Mouse (Mus musculus) neural tube, embryonic 15.5 days (tissue): Measurements from ENCODE around the gene Iqgap2. TPM values are rescaled to one million over a fixed set of nuclear protein-coding genes. Genes with fewer than 3 reads are reported as not detected.

Experiments
- ATAC-seq: fragments of 200-750 bp; cut with Nextera tagmentation; 2 replicates; pipeline ENCODE4 v1.8.0; 2017; ENCODE audit warnings: mild to moderate bottlenecking, moderate TSS enrichment, moderate library complexity; ENCODE audit not compliant: low FRiP score
- H3K27ac ChIP-seq: fragments of 300-500 bp; sonication (generic); replicated peaks from 2 replicates; pipeline ENCODE4 v1.5.1; 2015; ENCODE audit warnings: mild to moderate bottlenecking, inconsistent platforms
- H3K27me3 ChIP-seq: fragments of 300-500 bp; sonication (generic); replicated peaks from 2 replicates; pipeline ENCODE4 v1.6.1; 2015; ENCODE audit warnings: inconsistent platforms
- H3K36me3 ChIP-seq: fragments of 300-500 bp; sonication (generic); 2 replicates; pipeline ENCODE4 v1.6.1; 2015; ENCODE audit warnings: inconsistent platforms
- H3K4me1 ChIP-seq: fragments of 300-500 bp; sonication (generic); 2 replicates; pipeline ENCODE4 v1.6.1; 2015; ENCODE audit warnings: inconsistent platforms
- H3K4me2 ChIP-seq: fragments of 300-500 bp; sonication (generic); 2 replicates; pipeline ENCODE4 v1.6.1; 2015; ENCODE audit warnings: inconsistent platforms, mild to moderate bottlenecking, moderate library complexity
- H3K4me3 ChIP-seq: fragments of 300-500 bp; sonication (generic); replicated peaks from 2 replicates; pipeline ENCODE4 v1.5.1; 2015; ENCODE audit warnings: mild to moderate bottlenecking, inconsistent platforms
- H3K9ac ChIP-seq: fragments of 300-500 bp; sonication (generic); replicated peaks from 2 replicates; pipeline ENCODE4 v1.6.1; 2015; ENCODE audit warnings: mild to moderate bottlenecking, inconsistent platforms
- H3K9me3 ChIP-seq: fragments of 300-500 bp; sonication (generic); replicated peaks from 2 replicates; pipeline ENCODE4 v1.6.1; 2016; ENCODE audit warnings: inconsistent platforms
- WGBS: fragments of 180-500 bp; shearing (Covaris S2); methylation state at CpG from one replicate; pipeline ENCODE4 v1.1.7; 2015; ENCODE audit warnings: mixed read lengths; 5-methylcytosine and 5-hydroxymethylcytosine counted together
- polyA plus RNA-seq: library from polyadenylated mRNA; unstranded; fragments of >200 nt; fragmentation: Nextera tagmentation; extraction: Ambion mirVana; gene quantifications from 2 replicates; pipeline ENCODE4 v1.2.1, GENCODE M21; 2015

Gene Iqgap2
- polyA plus RNA-seq, 1 experiment from 2014 or later: 1.9 TPM

- no peak overlapping the region for H3K27ac ChIP-seq
- no peak for ATAC-seq
- no peaks in the 10 kb centered on the region for H3K27me3 ChIP-seq
- WGBS: 91% methylated on average over 6 of the region's 6 CpGs
- H3K9me3 ChIP-seq: no peaks in the 10 kb centered on the region
- H3K9ac ChIP-seq: no peak overlapping the region
- no peaks in the 10 kb centered on the region for H3K36me3 ChIP-seq
- H3K4me1 ChIP-seq: peaks cover 8% of the 10 kb centered on the region
- H3K4me2 ChIP-seq: no peak overlapping the region
- H3K4me3 ChIP-seq: no peak overlapping the region
These were observed 4.8 kb upstream of the Iqgap2 start for GRCm38 (mm10) chr13:95896501-95896900.

GRCm38 (mm10) chr13:95893166-95893565 lies 1.4 kb upstream of the Iqgap2 start:
- Histone ChIP-seq H3K27me3 (peaks cover 4% of the 10 kb centered on the region), H3K27ac (no peak overlapping the region), H3K9me3 (no peaks in the 10 kb centered on the region), H3K36me3 (no peaks in the 10 kb centered on the region), H3K4me1 (peaks cover 24% of the 10 kb centered on the region), H3K4me2 (no peak overlapping the region), H3K4me3 (no peak overlapping the region), H3K9ac (no peak overlapping the region)
- no peak for ATAC-seq
- 96% methylated on average over 4 of the region's 4 CpGs for WGBS

- peaks cover 4% of the 10 kb centered on the region for H3K27me3 ChIP-seq
- ATAC-seq: no peak
- no peaks in the 10 kb centered on the region for H3K36me3 ChIP-seq
- H3K9me3 ChIP-seq: no peaks in the 10 kb centered on the region
- peak overlapping the region; percentile 74 for H3K4me3 ChIP-seq
- 25% methylated on average over 12 of the region's 12 CpGs for WGBS
- H3K4me1 ChIP-seq: peaks cover 24% of the 10 kb centered on the region
- no peak overlapping the region for H3K27ac ChIP-seq
- peak overlapping the region; percentile 69 for H3K9ac ChIP-seq
- H3K4me2 ChIP-seq: peak overlapping the region; percentile 99
These were observed 956 bp upstream of the Iqgap2 start for GRCm38 (mm10) chr13:95892611-95893145.

- H3K4me3 ChIP-seq: peak overlapping the region; percentile 74
- H3K9me3 ChIP-seq: no peaks in the 10 kb centered on the region
- peaks cover 4% of the 10 kb centered on the region for H3K27me3 ChIP-seq
- H3K9ac ChIP-seq: peak overlapping the region; percentile 69
- H3K27ac ChIP-seq: 0 out of 2 replicates have a peak overlapping the region, but pooled peaks have one; percentile 28
- H3K4me2 ChIP-seq: peak overlapping the region; percentile 99
- H3K36me3 ChIP-seq: no peaks in the 10 kb centered on the region
- peak; percentile 91 for ATAC-seq
- peaks cover 24% of the 10 kb centered on the region for H3K4me1 ChIP-seq
- under 1% methylated on average over 48 of the region's 52 CpGs for WGBS
These were observed 346 bp upstream of the Iqgap2 start for GRCm38 (mm10) chr13:95891926-95892610.

- peak overlapping the region; percentile 99 for H3K4me2 ChIP-seq
- H3K27me3 ChIP-seq: peaks cover 4% of the 10 kb centered on the region
- H3K36me3 ChIP-seq: no peaks in the 10 kb centered on the region
- H3K4me1 ChIP-seq: peaks cover 24% of the 10 kb centered on the region
- ATAC-seq: peak; percentile 37
- peak overlapping the region; percentile 74 for H3K4me3 ChIP-seq
- H3K9me3 ChIP-seq: no peaks in the 10 kb centered on the region
- peak overlapping the region; percentile 69 for H3K9ac ChIP-seq
- WGBS: under 1% methylated on average over 33 of the region's 33 CpGs
- no peak overlapping the region for H3K27ac ChIP-seq
These were observed 761 bp downstream of the Iqgap2 start for GRCm38 (mm10) chr13:95890851-95891471.

- Histone ChIP-seq H3K27ac (no peak overlapping the region), H3K9me3 (no peaks in the 10 kb centered on the region), H3K4me2 (peak overlapping the region; percentile 99), H3K4me3 (peak overlapping the region; percentile 13; the same call in 1 of the 2 replicates), H3K36me3 (no peaks in the 10 kb centered on the region), H3K27me3 (peaks cover 4% of the 10 kb centered on the region), H3K4me1 (peaks cover 24% of the 10 kb centered on the region), H3K9ac (no peak overlapping the region)
- ATAC-seq: no peak
- 20% methylated on average over 8 of the region's 8 CpGs for WGBS
These were observed 1.7 kb downstream of the Iqgap2 start for GRCm38 (mm10) chr13:95889981-95890545.

GRCm38 (mm10) chr13:95889366-95889765 lies 2.4 kb downstream of the Iqgap2 start:
- Histone ChIP-seq H3K27ac (no peak overlapping the region), H3K4me2 (no peak overlapping the region), H3K27me3 (peaks cover 4% of the 10 kb centered on the region), H3K9me3 (no peaks in the 10 kb centered on the region), H3K36me3 (no peaks in the 10 kb centered on the region), H3K4me1 (peaks cover 24% of the 10 kb centered on the region), H3K4me3 (no peak overlapping the region), H3K9ac (no peak overlapping the region)
- 93% methylated on average over 10 of the region's 10 CpGs for WGBS
- no peak for ATAC-seq

GRCm38 (mm10) chr13:95888621-95889020 lies 3.1 kb downstream of the Iqgap2 start:
- Histone ChIP-seq H3K9me3 (no peaks in the 10 kb centered on the region), H3K27ac (no peak overlapping the region), H3K36me3 (no peaks in the 10 kb centered on the region), H3K4me1 (peaks cover 24% of the 10 kb centered on the region), H3K4me3 (no peak overlapping the region), H3K9ac (no peak overlapping the region), H3K27me3 (peaks cover 4% of the 10 kb centered on the region), H3K4me2 (no peak overlapping the region)
- no peak for ATAC-seq
- 94% methylated on average over 12 of the region's 12 CpGs for WGBS

- Histone ChIP-seq H3K9ac (no peak overlapping the region), H3K4me2 (no peak overlapping the region), H3K36me3 (no peaks in the 10 kb centered on the region), H3K4me3 (no peak overlapping the region), H3K9me3 (no peaks in the 10 kb centered on the region), H3K27me3 (peaks cover 4% of the 10 kb centered on the region), H3K27ac (no peak overlapping the region), H3K4me1 (peaks cover 24% of the 10 kb centered on the region)
- ATAC-seq: no peak
- WGBS: 84% methylated on average over 4 of the region's 4 CpGs
These were observed 3.6 kb downstream of the Iqgap2 start for GRCm38 (mm10) chr13:95888170-95888569.

- ATAC-seq: no peak
- H3K36me3 ChIP-seq: no peaks in the 10 kb centered on the region
- peaks cover 21% of the 10 kb centered on the region for H3K4me1 ChIP-seq
- H3K9me3 ChIP-seq: no peaks in the 10 kb centered on the region
- H3K27me3 ChIP-seq: peaks cover 4% of the 10 kb centered on the region
- no peak overlapping the region for H3K9ac ChIP-seq
- 87% methylated on average over 7 of the region's 7 CpGs for WGBS
- H3K4me3 ChIP-seq: no peak overlapping the region
- no peak overlapping the region for H3K27ac ChIP-seq
- no peak overlapping the region for H3K4me2 ChIP-seq
These were observed 4.3 kb downstream of the Iqgap2 start for GRCm38 (mm10) chr13:95887375-95887774.

- no peaks in the 10 kb centered on the region for H3K36me3 ChIP-seq
- no peaks in the 10 kb centered on the region for H3K27me3 ChIP-seq
- H3K9me3 ChIP-seq: no peaks in the 10 kb centered on the region
- no peak overlapping the region for H3K4me2 ChIP-seq
- H3K27ac ChIP-seq: no peak overlapping the region
- 81% methylated on average over 3 of the region's 3 CpGs for WGBS
- no peak overlapping the region for H3K9ac ChIP-seq
- no peak overlapping the region for H3K4me3 ChIP-seq
- ATAC-seq: no peak
- no peaks in the 10 kb centered on the region for H3K4me1 ChIP-seq
These were observed 7.3 kb downstream of the Iqgap2 start for GRCm38 (mm10) chr13:95884455-95884854.

GRCm38 (mm10) chr13:95882001-95882400 lies 9.7 kb downstream of the Iqgap2 start:
- H3K4me2 ChIP-seq: no peak overlapping the region
- WGBS: 93% methylated on average over 6 of the region's 6 CpGs
- ATAC-seq: no peak
- H3K9me3 ChIP-seq: no peaks in the 10 kb centered on the region
- H3K36me3 ChIP-seq: no peaks in the 10 kb centered on the region
- no peak overlapping the region for H3K9ac ChIP-seq
- H3K27ac ChIP-seq: no peak overlapping the region
- H3K4me3 ChIP-seq: no peak overlapping the region
- H3K4me1 ChIP-seq: no peaks in the 10 kb centered on the region
- no peaks in the 10 kb centered on the region for H3K27me3 ChIP-seq
